Mouse (Mus musculus) forebrain, embryonic 15.5 days (tissue): ENCODE results near the gene Mpeg1. TPM values are rescaled to one million over a fixed set of nuclear protein-coding genes. Genes with fewer than 3 reads are reported as not detected.

Source experiments
- ATAC-seq: fragments of 200-750 bp; cut with Nextera tagmentation; replicated peaks from 2 replicates; pipeline ENCODE4 v1.8.0; 2017; ENCODE audit warnings: mild to moderate bottlenecking, moderate TSS enrichment, moderate library complexity
- H3K27ac ChIP-seq: fragments of 300-500 bp; sonication (generic); replicated peaks from 2 replicates; pipeline ENCODE4 v1.5.1; 2015; ENCODE audit warnings: mild to moderate bottlenecking, inconsistent platforms
- H3K27me3 ChIP-seq: fragments of 300-500 bp; sonication (generic); 2 replicates; pipeline ENCODE4 v1.6.1; 2015; ENCODE audit warnings: inconsistent platforms
- H3K36me3 ChIP-seq: fragments of 300-500 bp; sonication (generic); 2 replicates; pipeline ENCODE4 v1.6.1; 2015; ENCODE audit warnings: mild to moderate bottlenecking, inconsistent platforms
- H3K4me1 ChIP-seq: fragments of 300-500 bp; sonication (generic); 2 replicates; pipeline ENCODE4 v1.6.1; 2015; ENCODE audit warnings: inconsistent platforms
- H3K4me2 ChIP-seq: fragments of 300-500 bp; sonication (generic); replicated peaks from 2 replicates; pipeline ENCODE4 v1.6.1; 2015; ENCODE audit warnings: mild to moderate bottlenecking, inconsistent platforms
- H3K4me3 ChIP-seq: fragments of 300-500 bp; sonication (generic); 2 replicates; pipeline ENCODE4 v1.5.1; 2015; ENCODE audit warnings: mild to moderate bottlenecking, inconsistent platforms
- H3K9ac ChIP-seq: fragments of 300-500 bp; sonication (generic); replicated peaks from 2 replicates; pipeline ENCODE4 v1.6.1; 2015; ENCODE audit warnings: mild to moderate bottlenecking, inconsistent platforms
- H3K9me3 ChIP-seq: fragments of 300-500 bp; sonication (generic); 2 replicates; pipeline ENCODE4 v1.6.1; 2016; ENCODE audit warnings: inconsistent platforms
- WGBS: fragments of 180-500 bp; shearing (Covaris S2); methylation state at CpG from one replicate; pipeline ENCODE4 v1.1.7; 2015; ENCODE audit warnings: mixed read lengths; 5-methylcytosine and 5-hydroxymethylcytosine counted together
- polyA plus RNA-seq: library from polyadenylated mRNA; unstranded; fragments of >200 nt; fragmentation: Nextera tagmentation; extraction: Ambion mirVana; gene quantifications from 2 replicates; pipeline ENCODE4 v1.2.1, GENCODE M21; 2015

Gene Mpeg1
- polyA plus RNA-seq = 0.55 and 0.56 TPM in 2 replicates

- H3K4me2 ChIP-seq = no peak within 1 kb of the TSS
- H3K4me3 ChIP-seq = no peak within 1 kb of the TSS
- no peaks in the 10 kb centered on the region for H3K4me1 ChIP-seq
- H3K36me3 ChIP-seq = no peaks in the 10 kb centered on the region
- no peak for ATAC-seq
- no peaks in the 10 kb centered on the region for H3K9me3 ChIP-seq
- no peak within 1 kb of the TSS for H3K27ac ChIP-seq
- no peaks in the 10 kb centered on the region for H3K27me3 ChIP-seq
- no peak within 1 kb of the TSS for H3K9ac ChIP-seq
- WGBS = 78% methylated on average over 11 of the region's 11 CpGs
Measured at GRCm38 (mm10) chr19:12460282-12461249, at the start of gene Mpeg1. TSS of gene Mpeg1 (plus strand) at chr19:12460779.

- no peak for ATAC-seq
- no peak overlapping the region for H3K9ac ChIP-seq
- no peaks in the 10 kb centered on the region for H3K27me3 ChIP-seq
- H3K4me1 ChIP-seq = no peaks in the 10 kb centered on the region
- H3K4me3 ChIP-seq = no peak overlapping the region
- H3K9me3 ChIP-seq = no peaks in the 10 kb centered on the region
- H3K36me3 ChIP-seq = no peaks in the 10 kb centered on the region
- no peak overlapping the region for H3K4me2 ChIP-seq
- no peak overlapping the region for H3K27ac ChIP-seq
Measured at GRCm38 (mm10) chr19:12413737-12414136, 46.8 kb upstream of the Mpeg1 start.

- H3K4me2 ChIP-seq = no peak within 1 kb of the TSS
- H3K4me1 ChIP-seq = no peaks in the 10 kb centered on the region
- H3K27ac ChIP-seq = no peak within 1 kb of the TSS
- H3K27me3 ChIP-seq = no peaks in the 10 kb centered on the region
- H3K9ac ChIP-seq = no peak within 1 kb of the TSS
- H3K36me3 ChIP-seq = no peaks in the 10 kb centered on the region
- ATAC-seq = no peak
- no peaks in the 10 kb centered on the region for H3K9me3 ChIP-seq
- no peak within 1 kb of the TSS for H3K4me3 ChIP-seq
Measured at GRCm38 (mm10) chr19:12417361-12417760, 43.2 kb upstream of the Mpeg1 start, which contains the start of gene Olfr1441. TSS of gene Olfr1441 (plus strand) at chr19:12417433.

- WGBS = 96% methylated on average over 3 of the region's 3 CpGs
- H3K27me3 ChIP-seq = no peaks in the 10 kb centered on the region
- H3K4me2 ChIP-seq = no peak overlapping the region
- H3K9me3 ChIP-seq = no peaks in the 10 kb centered on the region
- ATAC-seq = no peak
- no peaks in the 10 kb centered on the region for H3K4me1 ChIP-seq
- no peak overlapping the region for H3K27ac ChIP-seq
- no peak overlapping the region for H3K4me3 ChIP-seq
- H3K9ac ChIP-seq = no peak overlapping the region
- no peaks in the 10 kb centered on the region for H3K36me3 ChIP-seq
Measured at GRCm38 (mm10) chr19:12418312-12418711, 42.3 kb upstream of the Mpeg1 start.

- no peaks in the 10 kb centered on the region for H3K4me1 ChIP-seq
- H3K9me3 ChIP-seq = no peaks in the 10 kb centered on the region
- H3K4me2 ChIP-seq = no peak overlapping the region
- no peak overlapping the region for H3K27ac ChIP-seq
- no peak overlapping the region for H3K9ac ChIP-seq
- no peak overlapping the region for H3K4me3 ChIP-seq
- H3K36me3 ChIP-seq = no peaks in the 10 kb centered on the region
- ATAC-seq = no peak
- no peaks in the 10 kb centered on the region for H3K27me3 ChIP-seq
- WGBS = 77% methylated on average over 6 of the region's 6 CpGs
Measured at GRCm38 (mm10) chr19:12420555-12420954, 40.0 kb upstream of the Mpeg1 start.

- Histone ChIP-seq H3K4me3 (no peak overlapping the region), H3K27ac (no peak overlapping the region), H3K4me1 (no peaks in the 10 kb centered on the region), H3K9me3 (no peaks in the 10 kb centered on the region), H3K36me3 (no peaks in the 10 kb centered on the region), H3K9ac (no peak overlapping the region), H3K27me3 (no peaks in the 10 kb centered on the region), H3K4me2 (no peak overlapping the region)
- ATAC-seq = no peak
- WGBS = 81% methylated on average over 1 of the region's 1 CpGs
Measured at GRCm38 (mm10) chr19:12421680-12422079, 38.9 kb upstream of the Mpeg1 start.

- Histone ChIP-seq H3K4me3 (no peak overlapping the region), H3K36me3 (no peaks in the 10 kb centered on the region), H3K4me2 (no peak overlapping the region), H3K9me3 (no peaks in the 10 kb centered on the region), H3K27me3 (no peaks in the 10 kb centered on the region), H3K4me1 (no peaks in the 10 kb centered on the region), H3K27ac (no peak overlapping the region), H3K9ac (no peak overlapping the region)
- 91% methylated on average over 5 of the region's 5 CpGs for WGBS
- ATAC-seq = no peak
Measured at GRCm38 (mm10) chr19:12427101-12427500, 33.5 kb upstream of the Mpeg1 start.

GRCm38 (mm10) chr19:12427605-12428004, 33.0 kb upstream of the Mpeg1 start, which contains the start of gene Pfpl:
TSS of gene Pfpl (plus strand) at chr19:12427905.
- no peaks in the 10 kb centered on the region for H3K27me3 ChIP-seq
- no peak within 1 kb of the TSS for H3K27ac ChIP-seq
- WGBS = 97% methylated on average over 6 of the region's 6 CpGs
- H3K36me3 ChIP-seq = no peaks in the 10 kb centered on the region
- no peak within 1 kb of the TSS for H3K9ac ChIP-seq
- H3K9me3 ChIP-seq = no peaks in the 10 kb centered on the region
- no peak within 1 kb of the TSS for H3K4me2 ChIP-seq
- ATAC-seq = no peak
- no peaks in the 10 kb centered on the region for H3K4me1 ChIP-seq
- H3K4me3 ChIP-seq = no peak within 1 kb of the TSS

GRCm38 (mm10) chr19:12433033-12433432, 27.5 kb upstream of the Mpeg1 start:
- no peaks in the 10 kb centered on the region for H3K36me3 ChIP-seq
- H3K4me2 ChIP-seq = no peak overlapping the region
- H3K27me3 ChIP-seq = no peaks in the 10 kb centered on the region
- no peak overlapping the region for H3K9ac ChIP-seq
- peak; percentile 69; the same call in 1 of the 2 replicates for ATAC-seq
- no peaks in the 10 kb centered on the region for H3K9me3 ChIP-seq
- 1% methylated on average over 2 of the region's 2 CpGs for WGBS
- no peaks in the 10 kb centered on the region for H3K4me1 ChIP-seq
- H3K27ac ChIP-seq = no peak overlapping the region
- no peak overlapping the region for H3K4me3 ChIP-seq

GRCm38 (mm10) chr19:12435011-12435416, 25.6 kb upstream of the Mpeg1 start:
- Histone ChIP-seq H3K9me3 (no peaks in the 10 kb centered on the region), H3K9ac (no peak overlapping the region), H3K27ac (no peak overlapping the region), H3K27me3 (no peaks in the 10 kb centered on the region), H3K4me1 (no peaks in the 10 kb centered on the region), H3K4me3 (no peak overlapping the region), H3K36me3 (no peaks in the 10 kb centered on the region), H3K4me2 (no peak overlapping the region)
- ATAC-seq = no peak
- WGBS = 86% methylated on average over 4 of the region's 4 CpGs

GRCm38 (mm10) chr19:12435750-12436524, 24.6 kb upstream of the Mpeg1 start:
- ATAC-seq = no peak
- Histone ChIP-seq H3K9me3 (no peaks in the 10 kb centered on the region), H3K9ac (no peak overlapping the region), H3K4me2 (no peak overlapping the region), H3K27me3 (no peaks in the 10 kb centered on the region), H3K4me3 (no peak overlapping the region), H3K36me3 (no peaks in the 10 kb centered on the region), H3K27ac (no peak overlapping the region), H3K4me1 (no peaks in the 10 kb centered on the region)
- 87% methylated on average over 4 of the region's 4 CpGs for WGBS

- ATAC-seq = no peak
- H3K27me3 ChIP-seq = no peaks in the 10 kb centered on the region
- no peaks in the 10 kb centered on the region for H3K36me3 ChIP-seq
- H3K9ac ChIP-seq = no peak overlapping the region
- H3K4me1 ChIP-seq = no peaks in the 10 kb centered on the region
- no peak overlapping the region for H3K27ac ChIP-seq
- no peak overlapping the region for H3K4me2 ChIP-seq
- no peak overlapping the region for H3K4me3 ChIP-seq
- no peaks in the 10 kb centered on the region for H3K9me3 ChIP-seq
- WGBS = 46% methylated on average over 1 of the region's 1 CpGs
Measured at GRCm38 (mm10) chr19:12439581-12439980, 21.0 kb upstream of the Mpeg1 start.
